Mouse (Mus musculus) small intestine, adult 2 months (tissue): Measurements from ENCODE around the gene Shq1.

Source experiments
- CTCF ChIP-seq: fragments of 200-500 bp; IDR thresholded peaks from 2 replicates; pipeline ENCODE4 v1.5.1; 2012; ENCODE audit warnings: low read depth, mild to moderate bottlenecking, control low read depth, inconsistent platforms, low read length, moderate library complexity, mixed read lengths; ENCODE audit not compliant: insufficient replicate concordance, insufficient read length; ENCODE audit errors: extremely low read depth
- POLR2A ChIP-seq: fragments of 200-500 bp; IDR thresholded peaks from 2 replicates; pipeline ENCODE4 v1.6.1; 2012; ENCODE audit warnings: low read depth, mild to moderate bottlenecking, control low read depth, inconsistent platforms, low read length, moderate library complexity

DNA sequence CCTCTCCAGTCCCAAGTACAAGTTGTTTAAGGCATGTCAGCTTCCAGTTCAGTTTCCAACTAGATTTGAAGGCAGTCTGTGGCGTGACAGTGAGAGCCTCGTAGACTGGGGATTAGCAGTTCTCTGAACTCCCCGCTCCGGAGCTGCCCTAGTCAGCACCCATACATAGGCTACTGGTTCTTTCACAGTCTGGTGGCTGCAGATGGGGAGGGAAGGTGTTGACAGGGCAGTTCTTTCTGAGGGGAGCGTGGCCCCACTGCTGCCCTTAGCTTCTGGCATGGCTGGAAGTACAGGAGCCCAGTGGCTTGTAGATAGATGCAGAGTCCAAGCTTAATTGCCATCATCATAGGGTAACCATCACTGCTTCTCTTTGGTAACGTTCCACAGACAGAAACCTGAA lies 93.4 kb downstream of the Shq1 start:
- TF ChIP-seq CTCF (no peak), POLR2A (no peak)
